7 mouse cellular contexts compared by ENCODE assay signal in genomic region chr15:103163182-103163919, GRCm38 (mm10). TPM values are rescaled to one million over a fixed set of nuclear protein-coding genes. Genes with fewer than 3 reads are reported as not detected.
DNase-seq lines count a peak whose midpoint lies in the region; ATAC-seq lines count a peak whose summit lies in the region.

No protein-coding gene starts in this region.

- ATAC-seq in intestine, embryonic 16.5 days = peak; percentile 89
- peak; percentile 84 for ATAC-seq in midbrain, embryonic 11.5 days (ENCODE audit: low FRiP score)

- H3K27ac ChIP-seq in intestine, embryonic 16.5 days (ENCODE audit: low read length) = no peak overlapping the region
- H3K27ac ChIP-seq in midbrain, embryonic 11.5 days (ENCODE audit: low read depth, low read length) = no peak overlapping the region; the same call in 1 of the 2 replicates

- no peaks in the 10 kb centered on the region for H3K36me3 ChIP-seq in intestine, embryonic 16.5 days (ENCODE audit: control insufficient read depth, insufficient read depth, low read length)
- no peaks in the 10 kb centered on the region for H3K36me3 ChIP-seq in midbrain, embryonic 11.5 days (ENCODE audit: control insufficient read depth, insufficient read depth, low read length)

- intact Hi-C loops in left cerebral cortex, postnatal 36 days (cut with DNase I) = no loop called here

- DNase-seq in adrenal gland, postnatal 10 days = peak; percentile 91
- peak; percentile 88 for DNase-seq in embryo, embryonic 9.5 days (ENCODE audit: extremely low spot score)
- DNase-seq in gastrocnemius, postnatal 4 days (ENCODE audit: low spot score in 2 of 2) = peak; percentile 61 to 87
- DNase-seq in left cerebral cortex, postnatal 36 days (ENCODE audit: low spot score in 2 of 2) = peak; percentile 92 to 93
- DNase-seq in midbrain, embryonic 11.5 days (ENCODE audit: low spot score, missing footprints) = peak; percentile 99
- peak; percentile 69 for DNase-seq in spleen, adult 12 weeks (ENCODE audit: low spot score)

- peak overlapping the region; percentile 63 for H3K4me2 ChIP-seq in intestine, embryonic 16.5 days (ENCODE audit: low read depth, low read length)
- H3K4me2 ChIP-seq in midbrain, embryonic 11.5 days = peak overlapping the region; percentile 62

- WGBS in intestine, embryonic 16.5 days = 9% methylated on average over 25 of the region's 25 CpGs
- WGBS in midbrain, embryonic 11.5 days = 8% methylated on average over 25 of the region's 25 CpGs

- peaks cover 15% of the 10 kb centered on the region for H3K4me1 ChIP-seq in intestine, embryonic 16.5 days (ENCODE audit: control insufficient read depth, insufficient read depth, low read length)
- H3K4me1 ChIP-seq in midbrain, embryonic 11.5 days (ENCODE audit: control insufficient read depth, insufficient read depth, low read length) = peaks cover 18% of the 10 kb centered on the region

- no peaks in the 10 kb centered on the region for H3K9me3 ChIP-seq in intestine, embryonic 16.5 days (ENCODE audit: control insufficient read depth, low read length)
- no peaks in the 10 kb centered on the region for H3K9me3 ChIP-seq in midbrain, embryonic 11.5 days (ENCODE audit: control insufficient read depth, low read length)

- peak overlapping the region; percentile 76 for H3K9ac ChIP-seq in intestine, embryonic 16.5 days (ENCODE audit: low read depth, low read length)
- H3K9ac ChIP-seq in midbrain, embryonic 11.5 days (ENCODE audit: low read length) = peak overlapping the region; percentile 79

- H3K27me3 ChIP-seq in intestine, embryonic 16.5 days (replicated peaks; ENCODE audit: control insufficient read depth, insufficient read depth, low read length) = peaks cover 16% of the 10 kb centered on the region; the same call in 1 of the 2 replicates
- peaks cover 25% of the 10 kb centered on the region for H3K27me3 ChIP-seq in midbrain, embryonic 11.5 days (ENCODE audit: control insufficient read depth, insufficient read depth, low read length)

- H3K4me3 ChIP-seq in intestine, embryonic 16.5 days (ENCODE audit: low read length) = peak overlapping the region; percentile 73
- peak overlapping the region; percentile 64 for H3K4me3 ChIP-seq in midbrain, embryonic 11.5 days (ENCODE audit: low read depth, low read length)

RNA-seq across cellular contexts. Expression of gene Smug1, which starts 3.5 kb away (rescaled TPM):
- 10 to 100 TPM; 14.0 to 19.9 TPM for total RNA-seq in adrenal gland, postnatal 10 days (2021)
- total RNA-seq in gastrocnemius, postnatal 4 days (2021) = 10 to 100 TPM; 13.9 to 15.4 TPM
- 20.2 and 22.1 TPM in 2 replicates for polyA plus RNA-seq in intestine, embryonic 16.5 days (2015; fragmentation: Nextera tagmentation; extraction: Ambion mirVana)
- total RNA-seq in left cerebral cortex, postnatal 36 days (2021) = 10 to 100 TPM; 18.3 to 20.0 TPM
- 26.5 and 27.2 TPM in 2 replicates for polyA plus RNA-seq in midbrain, embryonic 11.5 days (2014; fragmentation: Nextera tagmentation; extraction: Ambion mirVana)
